Mouse (Mus musculus): Measurements from ENCODE around the gene Otop3. TPM values are rescaled to one million over a fixed set of nuclear protein-coding genes. Genes with fewer than 3 reads are reported as not detected.

The Otop3 gene
- polyA plus RNA-seq, 1 experiment from 2014 or later: not detected

DNA sequence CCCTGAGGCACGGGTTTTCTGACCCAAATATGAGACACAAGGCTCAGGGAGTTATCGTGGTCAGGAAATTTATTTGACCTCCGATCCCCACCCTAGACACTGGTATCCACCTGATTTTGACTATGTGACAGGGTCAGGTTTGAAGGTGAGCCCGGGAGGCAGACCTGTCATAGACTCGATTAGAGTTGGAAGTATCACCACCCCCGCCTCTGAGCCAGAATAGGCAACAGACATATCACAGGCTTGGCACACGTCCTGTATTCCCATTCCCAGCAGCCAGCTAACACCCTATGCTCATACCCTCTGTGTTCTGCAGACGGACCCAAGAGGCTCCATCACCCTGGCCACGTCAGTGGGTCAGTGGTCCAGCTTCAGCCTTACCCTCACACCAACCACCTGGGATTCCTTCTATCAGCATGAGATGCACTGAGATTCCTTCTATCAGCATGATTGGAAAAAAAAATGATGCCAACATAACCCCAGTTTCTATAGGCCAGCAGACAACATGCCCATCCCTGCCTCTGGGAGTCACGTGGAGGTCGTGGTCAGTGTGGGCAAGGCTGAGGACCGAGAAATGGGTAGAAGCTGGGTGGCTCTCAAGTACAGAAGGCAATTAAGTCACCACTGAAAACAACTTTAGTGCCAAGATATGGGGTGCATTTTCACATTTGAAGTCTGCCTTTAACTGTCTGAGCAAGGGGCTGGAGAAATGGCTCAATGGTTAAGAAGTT is 40.3 kb downstream of the Otop3 start:
- Histone ChIP-seq H3K4me2 (ENCODE audit: low read depth, severe bottlenecking) (no peak overlapping the region; the same call in 1 of the 2 replicates), H3K27me3 (ENCODE audit: control insufficient read depth, insufficient read depth, low read length) (peaks cover 33% of the 10 kb centered on the region), H3K9me3 (ENCODE audit: control insufficient read depth, low read length) (no peaks in the 10 kb centered on the region; the same call in 1 of the 2 replicates), H3K4me3 (ENCODE audit: low read depth, low read length) (no peak overlapping the region), H3K4me1 (ENCODE audit: control insufficient read depth, insufficient read depth, low read length) (peaks cover 5% of the 10 kb centered on the region; the same call in 1 of the 2 replicates), H3K36me3 (ENCODE audit: control insufficient read depth, insufficient read depth, low read length) (no peaks in the 10 kb centered on the region), H3K9ac (ENCODE audit: low read length) (no peak overlapping the region), H3K27ac (replicated peaks; ENCODE audit: low read depth, low read length) (no peak overlapping the region)
- ATAC-seq (ENCODE audit: insufficient number of reproducible peaks, low FRiP score, low TSS enrichment, low read depth) (no peak), DNase-seq (ENCODE audit: low spot score) (no peak)
- WGBS: 63% methylated on average over 12 of the region's 12 CpGs

DNA sequence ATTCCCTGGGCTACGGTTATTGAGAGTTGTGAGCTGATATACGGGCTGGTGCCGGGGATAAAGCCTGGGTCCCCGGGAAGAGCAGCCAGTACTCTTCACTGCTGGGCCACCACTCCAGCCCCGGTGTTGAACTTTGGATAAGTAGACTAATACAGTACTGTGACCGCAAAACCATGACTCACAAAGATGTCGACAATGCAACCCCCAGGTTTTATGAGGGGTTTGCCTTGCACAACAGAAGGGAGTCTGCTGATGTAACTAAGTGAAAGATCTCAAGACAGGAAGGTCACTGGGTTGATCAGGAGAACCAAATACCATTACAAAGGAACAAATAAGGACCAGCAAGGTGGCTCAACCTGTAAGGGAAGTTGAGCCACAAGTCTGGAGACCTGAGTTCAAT is 42.2 kb downstream of the Otop3 start:
- WGBS: 70% methylated on average over 7 of the region's 7 CpGs
- Histone ChIP-seq H3K27me3 (ENCODE audit: control insufficient read depth, insufficient read depth, low read length) (peaks cover 27% of the 10 kb centered on the region), H3K4me3 (ENCODE audit: low read depth, low read length) (no peak overlapping the region), H3K27ac (replicated peaks; ENCODE audit: low read depth, low read length) (no peak overlapping the region), H3K9me3 (ENCODE audit: control insufficient read depth, low read length) (no peaks in the 10 kb centered on the region; the same call in 1 of the 2 replicates), H3K4me1 (ENCODE audit: control insufficient read depth, insufficient read depth, low read length) (peaks cover 10% of the 10 kb centered on the region; the same call in 1 of the 2 replicates), H3K36me3 (ENCODE audit: control insufficient read depth, insufficient read depth, low read length) (no peaks in the 10 kb centered on the region), H3K9ac (ENCODE audit: low read length) (no peak overlapping the region), H3K4me2 (ENCODE audit: low read depth, severe bottlenecking) (no peak overlapping the region)
- ATAC-seq (ENCODE audit: insufficient number of reproducible peaks, low FRiP score, low TSS enrichment, low read depth) (no peak), DNase-seq (ENCODE audit: low spot score) (no peak)

GRCm38 (mm10) chr11:115377254-115377653 is 42.7 kb downstream of the Otop3 start:
- Histone ChIP-seq H3K9ac (ENCODE audit: low read length) (no peak overlapping the region), H3K4me3 (ENCODE audit: low read depth, low read length) (no peak overlapping the region), H3K36me3 (ENCODE audit: control insufficient read depth, insufficient read depth, low read length) (no peaks in the 10 kb centered on the region), H3K27me3 (ENCODE audit: control insufficient read depth, insufficient read depth, low read length) (peaks cover 27% of the 10 kb centered on the region), H3K27ac (replicated peaks; ENCODE audit: low read depth, low read length) (no peak overlapping the region), H3K9me3 (ENCODE audit: control insufficient read depth, low read length) (no peaks in the 10 kb centered on the region; the same call in 1 of the 2 replicates), H3K4me1 (ENCODE audit: control insufficient read depth, insufficient read depth, low read length) (peaks cover 10% of the 10 kb centered on the region; the same call in 1 of the 2 replicates), H3K4me2 (ENCODE audit: low read depth, severe bottlenecking) (no peak overlapping the region)
- ATAC-seq (ENCODE audit: insufficient number of reproducible peaks, low FRiP score, low TSS enrichment, low read depth) (no peak), DNase-seq (ENCODE audit: low spot score) (no peak)
- 90% methylated on average over 4 of the region's 4 CpGs for WGBS

DNA sequence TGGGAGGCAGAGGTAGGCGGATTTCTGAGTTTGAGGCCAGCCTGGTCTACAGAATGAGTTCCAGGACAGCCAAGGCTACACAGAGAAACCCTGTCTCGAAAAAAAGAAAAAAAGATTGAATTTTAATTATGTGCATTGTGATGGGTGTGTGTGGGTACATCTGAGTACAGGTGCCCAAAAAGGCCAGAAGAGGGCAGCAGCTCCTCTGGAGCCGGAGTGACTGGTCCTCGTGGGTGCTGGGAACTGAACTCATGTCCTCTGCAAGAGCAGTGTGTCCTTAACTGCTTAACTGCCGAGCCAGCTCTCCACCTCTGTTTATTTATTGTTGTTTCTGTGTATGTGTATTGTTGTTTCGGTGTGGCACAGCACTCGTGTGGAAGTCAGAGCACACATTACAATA is 43.3 kb downstream of the Otop3 start:
- Histone ChIP-seq H3K4me2 (ENCODE audit: low read depth, severe bottlenecking) (no peak overlapping the region), H3K4me1 (ENCODE audit: control insufficient read depth, insufficient read depth, low read length) (peaks cover 15% of the 10 kb centered on the region), H3K9me3 (ENCODE audit: control insufficient read depth, low read length) (no peaks in the 10 kb centered on the region; the same call in 1 of the 2 replicates), H3K9ac (ENCODE audit: low read length) (no peak overlapping the region), H3K27ac (replicated peaks; ENCODE audit: low read depth, low read length) (no peak overlapping the region), H3K36me3 (ENCODE audit: control insufficient read depth, insufficient read depth, low read length) (no peaks in the 10 kb centered on the region), H3K4me3 (ENCODE audit: low read depth, low read length) (no peak overlapping the region), H3K27me3 (ENCODE audit: control insufficient read depth, insufficient read depth, low read length) (peaks cover 27% of the 10 kb centered on the region)
- DNase-seq (ENCODE audit: low spot score) (no peak), ATAC-seq (ENCODE audit: insufficient number of reproducible peaks, low FRiP score, low TSS enrichment, low read depth) (no peak)
- WGBS: 87% methylated on average over 7 of the region's 7 CpGs

GRCm38 (mm10) chr11:115381276-115381675 is 46.7 kb downstream of the Otop3 start:
- H3K9me3 ChIP-seq (ENCODE audit: control insufficient read depth, low read length): no peaks in the 10 kb centered on the region; the same call in 1 of the 2 replicates
- H3K27me3 ChIP-seq (ENCODE audit: control insufficient read depth, insufficient read depth, low read length): 0 out of 2 replicates have a peak, but pooled peaks cover under 1% of the 10 kb centered on the region
- no peak overlapping the region for H3K27ac ChIP-seq (replicated peaks; ENCODE audit: low read depth, low read length)
- H3K4me2 ChIP-seq (ENCODE audit: low read depth, severe bottlenecking): peak overlapping the region; percentile 83
- H3K4me3 ChIP-seq (ENCODE audit: low read depth, low read length): peak overlapping the region; percentile 62
- no peak for ATAC-seq (ENCODE audit: insufficient number of reproducible peaks, low FRiP score, low TSS enrichment, low read depth)
- DNase-seq (ENCODE audit: low spot score): peak; percentile 44
- H3K9ac ChIP-seq (ENCODE audit: low read length): no peak overlapping the region
- WGBS: 7% methylated on average over 9 of the region's 9 CpGs
- H3K4me1 ChIP-seq (ENCODE audit: control insufficient read depth, insufficient read depth, low read length): peaks cover 23% of the 10 kb centered on the region
- no peaks in the 10 kb centered on the region for H3K36me3 ChIP-seq (ENCODE audit: control insufficient read depth, insufficient read depth, low read length)

- under 1% methylated on average over 74 of the region's 76 CpGs for WGBS
- Histone ChIP-seq H3K36me3 (ENCODE audit: control insufficient read depth, insufficient read depth, low read length) (no peaks in the 10 kb centered on the region), H3K9ac (ENCODE audit: low read length) (peak within 1 kb of the TSS; percentile 88), H3K27ac (replicated peaks; ENCODE audit: low read depth, low read length) (peak within 1 kb of the TSS; percentile 37; the same call in 1 of the 2 replicates), H3K4me1 (ENCODE audit: control insufficient read depth, insufficient read depth, low read length) (peaks cover 23% of the 10 kb centered on the region), H3K4me3 (ENCODE audit: low read depth, low read length) (peak within 1 kb of the TSS; percentile 62), H3K4me2 (ENCODE audit: low read depth, severe bottlenecking) (peak within 1 kb of the TSS; percentile 83), H3K27me3 (ENCODE audit: control insufficient read depth, insufficient read depth, low read length) (no peaks in the 10 kb centered on the region), H3K9me3 (ENCODE audit: control insufficient read depth, low read length) (no peaks in the 10 kb centered on the region; the same call in 1 of the 2 replicates)
- ATAC-seq (ENCODE audit: insufficient number of reproducible peaks, low FRiP score, low TSS enrichment, low read depth) (peak; percentile 85), DNase-seq (ENCODE audit: low spot score) (peak; percentile 91)
These were observed 47.4 kb downstream of the Otop3 start, which contains the start of gene Cdr2l for GRCm38 (mm10) chr11:115381743-115382539. Gene Cdr2l, plus strand, starts transcription at chr11:115381916.

GRCm38 (mm10) chr11:115382891-115383290 is 48.4 kb downstream of the Otop3 start:
- ATAC-seq (ENCODE audit: insufficient number of reproducible peaks, low FRiP score, low TSS enrichment, low read depth): no peak
- WGBS: 18% methylated on average over 5 of the region's 5 CpGs

DNA sequence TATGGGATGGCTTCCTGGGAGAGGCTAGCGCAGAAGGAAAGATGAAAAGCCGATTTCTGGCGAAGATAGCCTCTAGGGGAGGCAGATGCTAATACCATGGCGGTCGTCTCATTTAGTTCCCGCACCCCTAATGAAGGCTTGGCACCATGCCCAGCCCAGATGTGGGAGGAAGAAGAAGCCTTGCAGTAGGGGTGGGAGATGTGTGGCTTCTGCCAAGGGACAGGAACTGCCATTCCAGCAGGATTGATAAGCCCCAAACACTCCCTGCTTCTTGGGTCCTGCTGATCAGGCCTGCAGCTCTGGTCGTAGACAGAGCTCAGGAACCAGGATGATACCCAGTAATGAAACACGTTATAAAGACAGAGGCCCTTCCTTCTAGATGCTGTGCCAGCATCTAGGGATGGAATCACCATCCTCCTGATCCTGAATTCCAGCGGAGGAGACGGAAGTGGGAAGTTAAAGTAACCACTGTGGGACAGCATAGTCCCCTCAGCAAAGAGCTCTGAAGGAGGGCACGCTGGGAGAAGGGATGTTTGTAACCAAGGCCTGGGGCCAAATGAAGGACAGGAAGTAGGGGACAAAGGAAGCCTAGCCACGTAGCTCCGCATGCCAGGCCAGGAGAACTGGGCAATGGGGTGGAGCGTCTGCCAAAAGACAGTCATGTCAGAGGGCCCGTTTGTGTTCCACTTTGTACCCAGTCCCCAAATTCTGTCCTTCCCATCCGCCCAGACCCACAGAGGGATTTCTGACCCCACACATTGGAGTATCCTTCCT is 49.4 kb downstream of the Otop3 start:
- 68% methylated on average over 16 of the region's 16 CpGs for WGBS

More at GRCm38 (mm10) chr11:115382891-115383290, 48.4 kb downstream of the Otop3 start:
- H3K27me3 ChIP-seq (ENCODE audit: control insufficient read depth, insufficient read depth, low read length): no peaks in the 10 kb centered on the region
- no peaks in the 10 kb centered on the region; the same call in 1 of the 2 replicates for H3K9me3 ChIP-seq (ENCODE audit: control insufficient read depth, low read length)
- DNase-seq (ENCODE audit: low spot score): no peak
- H3K4me1 ChIP-seq (ENCODE audit: control insufficient read depth, insufficient read depth, low read length): peaks cover 23% of the 10 kb centered on the region
- no peak overlapping the region for H3K27ac ChIP-seq (replicated peaks; ENCODE audit: low read depth, low read length)
- no peaks in the 10 kb centered on the region for H3K36me3 ChIP-seq (ENCODE audit: control insufficient read depth, insufficient read depth, low read length)
- H3K9ac ChIP-seq (ENCODE audit: low read length): peak overlapping the region; percentile 88
- H3K4me3 ChIP-seq (ENCODE audit: low read depth, low read length): peak overlapping the region; percentile 62
- peak overlapping the region; percentile 83 for H3K4me2 ChIP-seq (ENCODE audit: low read depth, severe bottlenecking)

More for the DNA sequence above, 49.4 kb downstream of the Otop3 start:
- Histone ChIP-seq H3K9ac (ENCODE audit: low read length) (no peak overlapping the region), H3K4me2 (ENCODE audit: low read depth, severe bottlenecking) (no peak overlapping the region), H3K36me3 (ENCODE audit: control insufficient read depth, insufficient read depth, low read length) (no peaks in the 10 kb centered on the region), H3K27me3 (ENCODE audit: control insufficient read depth, insufficient read depth, low read length) (no peaks in the 10 kb centered on the region), H3K4me1 (ENCODE audit: control insufficient read depth, insufficient read depth, low read length) (peaks cover 23% of the 10 kb centered on the region), H3K9me3 (ENCODE audit: control insufficient read depth, low read length) (no peaks in the 10 kb centered on the region), H3K27ac (replicated peaks; ENCODE audit: low read depth, low read length) (no peak overlapping the region), H3K4me3 (ENCODE audit: low read depth, low read length) (no peak overlapping the region)
- no peak for DNase-seq (ENCODE audit: low spot score)
- ATAC-seq (ENCODE audit: insufficient number of reproducible peaks, low FRiP score, low TSS enrichment, low read depth): no peak

Measured in limb, embryonic 11.5 days (tissue).